Mouse (Mus musculus): ENCODE results near the gene Scd2. TPM values are rescaled to one million over a fixed set of nuclear protein-coding genes. Genes with fewer than 3 reads are reported as not detected.

The Scd2 gene
- total and polyA plus RNA-seq, 3 experiments: 47.4 to 593 (median 392) TPM

GRCm38 (mm10) chr19:44265300-44265699, 28.2 kb upstream of the Scd2 start:
- Histone ChIP-seq H3K79me2 (ENCODE audit: control insufficient read depth, insufficient read depth, low read length, poor library complexity) (no peaks in the 10 kb centered on the region), H3K27ac (ENCODE audit: control insufficient read depth, low read depth, low read length) (peak overlapping the region; percentile 58), H3K4me1 (ENCODE audit: control insufficient read depth in 1 of 2, insufficient read depth in 2 of 2, low read length in 2 of 2) (peaks cover 6 to 28% of the 10 kb centered on the region in 2 experiments), H3K27me3 (ENCODE audit: control insufficient read depth in 1 of 2, insufficient read depth in 2 of 2, low read length in 2 of 2) (no peaks in the 10 kb centered on the region), H3K9me3 (replicated peaks; ENCODE audit: insufficient read depth, low read length) (no peaks in the 10 kb centered on the region), H3K9ac (ENCODE audit: control insufficient read depth, low read depth, low read length, poor library complexity, severe bottlenecking) (peak overlapping the region; percentile 11), H3K4me3 (ENCODE audit: control insufficient read depth in 1 of 2, insufficient read depth in 1 of 2, low read depth in 2 of 2, low read length in 2 of 2) (peak overlapping the region in 1 of 2 experiments; percentile 0; a peak in 1 of 4 replicates), H3K36me3 (ENCODE audit: control insufficient read depth in 1 of 2, insufficient read depth in 2 of 2, low read length in 2 of 2) (peaks cover 0 to 18% of the 10 kb centered on the region in 2 experiments; a peak in 2 of 4 replicates)
- peak; percentile 27; the same call in 1 of the 2 replicates for TF ChIP-seq MAZ (IDR thresholded peaks at IDR 0.05; ENCODE audit: low read depth, low read length)
- TF ChIP-seq GABPA (IDR thresholded peaks at IDR 0.05; ENCODE audit: low read depth, low read length): 0 out of 2 replicates have a peak, but pooled peaks have one; percentile 52
- TF ChIP-seq KAT2A (conservative IDR thresholded peaks at IDR 0.05; ENCODE audit: low read depth, low read length): no peak
- TF ChIP-seq EP300 (IDR thresholded peaks at IDR 0.05; ENCODE audit: low read depth in 1 of 2, low read length in 2 of 2): peak in 1 of 2 experiments; percentile 14; a peak in 1 of 4 replicates
- TF ChIP-seq JUND (IDR thresholded peaks at IDR 0.05; ENCODE audit: low read depth, low read length): 0 out of 2 replicates have a peak, but pooled peaks have one; percentile 43
- TF ChIP-seq MYC (IDR thresholded peaks at IDR 0.05; ENCODE audit: low read depth, low read length): peak; percentile 31; the same call in 1 of the 2 replicates
- no peak for TF ChIP-seq ELF1 (IDR thresholded peaks at IDR 0.05; ENCODE audit: low read depth, low read length)
- peak; percentile 52 for TF ChIP-seq MXI1 (IDR thresholded peaks at IDR 0.05; ENCODE audit: low read depth, low read length)
- TF ChIP-seq MAX (IDR thresholded peaks at IDR 0.05; ENCODE audit: low read length): peak; percentile 64
- no peak for TF ChIP-seq CHD2 (IDR thresholded peaks at IDR 0.05; ENCODE audit: low read length)
- peak; percentile 61; the same call in 1 of the 2 replicates for TF ChIP-seq TBP (IDR thresholded peaks at IDR 0.05; ENCODE audit: low read depth, low read length)
- peak in 1 of 2 experiments; percentile 35; a peak in 1 of 4 replicates for TF ChIP-seq POLR2A (IDR thresholded peaks at IDR 0.05; ENCODE audit: control insufficient read depth in 1 of 2, insufficient read depth in 1 of 2, low read depth in 1 of 2, low read length in 2 of 2, poor library complexity in 1 of 2)
- peak; percentile 85 for TF ChIP-seq USF1 (IDR thresholded peaks at IDR 0.05; ENCODE audit: low read depth, low read length)
- 0 out of 2 replicates have a peak, but pooled peaks have one; percentile 20 for TF ChIP-seq NELFE (IDR thresholded peaks at IDR 0.05; ENCODE audit: low read depth, low read length)
- peak; percentile 50; the same call in 1 of the 2 replicates for TF ChIP-seq ETS1 (IDR thresholded peaks at IDR 0.05; ENCODE audit: low read depth, low read length)
- peak; percentile 80 for DNase-seq (ENCODE audit: low read depth, low spot score)

- peak; percentile 91 for DNase-seq (ENCODE audit: low read depth, low spot score)
Observed at GRCm38 (mm10) chr19:44265911-44266337, 27.6 kb upstream of the Scd2 start.

More at GRCm38 (mm10) chr19:44265911-44266337, 27.6 kb upstream of the Scd2 start:
- Histone ChIP-seq H3K27ac (ENCODE audit: control insufficient read depth, low read depth, low read length) (peak overlapping the region; percentile 41), H3K36me3 (ENCODE audit: control insufficient read depth in 1 of 2, insufficient read depth in 2 of 2, low read length in 2 of 2) (peaks cover 0 to 18% of the 10 kb centered on the region in 2 experiments; a peak in 2 of 4 replicates), H3K27me3 (ENCODE audit: control insufficient read depth in 1 of 2, insufficient read depth in 2 of 2, low read length in 2 of 2) (no peaks in the 10 kb centered on the region), H3K9ac (ENCODE audit: control insufficient read depth, low read depth, low read length, poor library complexity, severe bottlenecking) (peak overlapping the region; percentile 42), H3K4me3 (ENCODE audit: control insufficient read depth in 1 of 2, insufficient read depth in 1 of 2, low read depth in 2 of 2, low read length in 2 of 2) (peak overlapping the region; percentile 46 to 63), H3K9me3 (replicated peaks; ENCODE audit: insufficient read depth, low read length) (no peaks in the 10 kb centered on the region), H3K4me1 (ENCODE audit: control insufficient read depth in 1 of 2, insufficient read depth in 2 of 2, low read length in 2 of 2) (peaks cover 6 to 28% of the 10 kb centered on the region in 2 experiments), H3K79me2 (ENCODE audit: control insufficient read depth, insufficient read depth, low read length, poor library complexity) (no peaks in the 10 kb centered on the region)
- TF ChIP-seq ETS1 (IDR thresholded peaks at IDR 0.05; ENCODE audit: low read depth, low read length) (peak; percentile 85), TBP (IDR thresholded peaks at IDR 0.05; ENCODE audit: low read depth, low read length) (peak; percentile 72), ZMIZ1 (IDR thresholded peaks at IDR 0.05; ENCODE audit: low read depth, low read length) (no peak), ZNF384 (IDR thresholded peaks at IDR 0.05; ENCODE audit: low read depth, low read length) (peak; percentile 95), GATA1 (IDR thresholded peaks at IDR 0.05; ENCODE audit: low read depth, low read length) (peak; percentile 94), TCF12 (IDR thresholded peaks at IDR 0.05; ENCODE audit: low read depth, low read length) (peak; percentile 26; the same call in 1 of the 2 replicates), MAX (IDR thresholded peaks at IDR 0.05; ENCODE audit: low read length) (peak; percentile 37; the same call in 1 of the 2 replicates), SIN3A (IDR thresholded peaks at IDR 0.05; ENCODE audit: low read length) (peak; percentile 73), ZC3H11A (IDR thresholded peaks at IDR 0.05; ENCODE audit: low read depth, low read length) (no peak), RCOR1 (IDR thresholded peaks at IDR 0.05; ENCODE audit: low read depth, low read length) (peak; percentile 85), TAL1 (IDR thresholded peaks at IDR 0.05; ENCODE audit: low read length) (0 out of 2 replicates have a peak, but pooled peaks have one; percentile 11), POLR2AphosphoS5 (IDR thresholded peaks at IDR 0.05; ENCODE audit: borderline replicate concordance, low read depth, low read length) (no peak), EP300 (IDR thresholded peaks at IDR 0.05; ENCODE audit: low read depth in 1 of 2, low read length in 2 of 2) (peak; percentile 66 to 94), MYC (IDR thresholded peaks at IDR 0.05; ENCODE audit: low read depth, low read length) (no peak), BHLHE40 (IDR thresholded peaks at IDR 0.05; ENCODE audit: borderline replicate concordance, low read depth, low read length) (peak; percentile 50; the same call in 1 of the 2 replicates), UBTF (IDR thresholded peaks at IDR 0.05; ENCODE audit: borderline replicate concordance, insufficient read depth, low read depth, low read length) (no peak), MYB (IDR thresholded peaks at IDR 0.05; ENCODE audit: low read depth, low read length) (peak; percentile 79; the same call in 1 of the 2 replicates), KAT2A (conservative IDR thresholded peaks at IDR 0.05; ENCODE audit: low read depth, low read length) (no peak)

Data from MEL (cell line).